Mouse (Mus musculus) C2C12 (cell line): Measurements from ENCODE around the gene Tenm4.

Experiments used
- CEBPB ChIP-seq: IDR thresholded peaks from one replicate; pipeline ENCODE4 v1.6.1; 2011; ENCODE audit warnings: low read depth, mild to moderate bottlenecking, control low read depth, moderate library complexity
- CTCF ChIP-seq: IDR thresholded peaks from one replicate; pipeline ENCODE4 v1.5.1; 2011; ENCODE audit not compliant: control insufficient read depth, insufficient read depth, insufficient read length
- FOSL1 ChIP-seq: IDR thresholded peaks from one replicate; pipeline ENCODE4 v1.8.0; 2011; ENCODE audit warnings: mild to moderate bottlenecking, low read length; ENCODE audit not compliant: poor library complexity, insufficient read depth, severe bottlenecking
- MAX ChIP-seq: IDR thresholded peaks from one replicate; pipeline ENCODE4 v1.6.1; 2011; ENCODE audit warnings: mild to moderate bottlenecking, control low read depth
- MYOD1 ChIP-seq: IDR thresholded peaks from one replicate; pipeline ENCODE4 v1.6.1; 2011; ENCODE audit warnings: low read depth; ENCODE audit not compliant: control insufficient read depth, insufficient read length
- MYOG ChIP-seq: IDR thresholded peaks from one replicate; pipeline ENCODE4 v1.6.1; 2011; ENCODE audit not compliant: control insufficient read depth, insufficient read length; ENCODE audit errors: extremely low read depth
- USF1 ChIP-seq: IDR thresholded peaks from one replicate; pipeline ENCODE4 v1.6.1; 2011; ENCODE audit warnings: low read depth, mild to moderate bottlenecking, control low read depth, moderate library complexity

- no peak for TF ChIP-seq MYOG
- TF ChIP-seq CEBPB, result no peak
- TF ChIP-seq CTCF, result no peak
- TF ChIP-seq USF1, result no peak
- TF ChIP-seq MAX, result no peak
- no peak for TF ChIP-seq MYOD1
- no peak for TF ChIP-seq FOSL1
These were observed 88.6 kb downstream of the Tenm4 start for GRCm38 (mm10) chr7:96259630-96260029.
